Mouse (Mus musculus): ENCODE measurements at regions not wholly inside any gene's neighbourhood (a gene's known extent, or its start where the extent isn't known, plus 50 kb on each side); places are given as distances from the start of the nearest gene placed in this dataset.
"Not testable (repeated sequence)": the region's sequence is repeated elsewhere in the genome, so short reads cannot be mapped to it uniquely, and the experiment has no call there.

- in situ Hi-C loops (cut with MboI; ENCODE audit: unreplicated experiment in 2 of 2), result not testable (repeated sequence)
Observed at GRCm38 (mm10) chr13:61805300-61805699, 235.4 kb upstream of the Cts3 start.

- in situ Hi-C loops (cut with MboI; ENCODE audit: unreplicated experiment in 2 of 2), result not testable (repeated sequence)
Observed at GRCm38 (mm10) chr13:61804168-61804874, 234.4 kb upstream of the Cts3 start.

GRCm38 (mm10) chr13:61803763-61804162, 233.8 kb upstream of the Cts3 start:
- in situ Hi-C loops (cut with MboI; ENCODE audit: unreplicated experiment in 2 of 2), result not testable (repeated sequence)

GRCm38 (mm10) chr13:61763457-61763856, 193.5 kb upstream of the Cts3 start:
- in situ Hi-C loops (cut with MboI; ENCODE audit: unreplicated experiment in 2 of 2), result loop anchor here in 1 of 2 experiments (10.0 kb wide), 1 partner anchor 331 kb away; no protein-coding TSS in a partner anchor

Data from v-Abl transformed pro-B cells (cell line).